Mouse (Mus musculus) brain, adult 2 months (tissue): ENCODE measurements around the gene 6430548M08Rik.
A peak's percentile ranks its signal among the peaks of the same experiment; 100 is the strongest.

Experiments
- DNase-seq: peaks from one replicate; pipeline ENCODE4 v3.0.0; 2011; ENCODE audit warnings: low read depth, low spot score

The 6430548M08Rik gene

GRCm38 (mm10) chr8:120180445-120180970 lies 66.6 kb downstream of the 6430548M08Rik start:
- DNase-seq = no peak

- DNase-seq = no peak
Measured at GRCm38 (mm10) chr8:120181274-120181673, 67.3 kb downstream of the 6430548M08Rik start.

- DNase-seq = no peak
Measured at GRCm38 (mm10) chr8:120181861-120182414, 68.0 kb downstream of the 6430548M08Rik start.

GRCm38 (mm10) chr8:120184366-120184765 lies 70.4 kb downstream of the 6430548M08Rik start:
- no peak for DNase-seq

- DNase-seq = peak; percentile 36
Measured at GRCm38 (mm10) chr8:120184850-120185792, 71.2 kb downstream of the 6430548M08Rik start.

- peak; percentile 33 for DNase-seq
Measured at GRCm38 (mm10) chr8:120186454-120186853, 72.5 kb downstream of the 6430548M08Rik start.

- DNase-seq = no peak
Measured at GRCm38 (mm10) chr8:120188510-120188909, 74.6 kb downstream of the 6430548M08Rik start.

GRCm38 (mm10) chr8:120189440-120189839 lies 75.5 kb downstream of the 6430548M08Rik start:
- DNase-seq = no peak

- DNase-seq = no peak
Measured at GRCm38 (mm10) chr8:120190107-120190809, 76.3 kb downstream of the 6430548M08Rik start.

- peak; percentile 95 for DNase-seq
Measured at GRCm38 (mm10) chr8:120190810-120191413, 77.0 kb downstream of the 6430548M08Rik start.

GRCm38 (mm10) chr8:120191633-120192032 lies 77.7 kb downstream of the 6430548M08Rik start:
- no peak for DNase-seq

- DNase-seq = no peak
Measured at GRCm38 (mm10) chr8:120192118-120192517, 78.2 kb downstream of the 6430548M08Rik start.

GRCm38 (mm10) chr8:120201351-120201750 lies 87.4 kb downstream of the 6430548M08Rik start:
- DNase-seq = no peak

GRCm38 (mm10) chr8:120202546-120202945 lies 88.6 kb downstream of the 6430548M08Rik start:
- no peak for DNase-seq

GRCm38 (mm10) chr8:120204736-120205360 lies 90.9 kb downstream of the 6430548M08Rik start:
- no peak for DNase-seq

- DNase-seq = peak; percentile 73
Measured at GRCm38 (mm10) chr8:120205916-120206315, 92.0 kb downstream of the 6430548M08Rik start.

GRCm38 (mm10) chr8:120207364-120207763 lies 93.4 kb downstream of the 6430548M08Rik start:
- DNase-seq = no peak

GRCm38 (mm10) chr8:120208113-120208512 lies 94.2 kb downstream of the 6430548M08Rik start:
- no peak for DNase-seq

GRCm38 (mm10) chr8:120211345-120211744 lies 97.4 kb downstream of the 6430548M08Rik start:
- DNase-seq = no peak

- no peak for DNase-seq
Measured at GRCm38 (mm10) chr8:120212596-120212995, 98.6 kb downstream of the 6430548M08Rik start.

- DNase-seq = no peak
Measured at GRCm38 (mm10) chr8:120213229-120213628, 99.3 kb downstream of the 6430548M08Rik start.
